Mouse (Mus musculus): ENCODE data around the gene Trim80.

- no peak for TF ChIP-seq CTCF (IDR thresholded peaks at IDR 0.05; ENCODE audit: low read depth)
- TF ChIP-seq EP300 (optimal IDR thresholded peaks at IDR 0.05) = no peak
These were observed 50.4 kb downstream of the Trim80 start for GRCm38 (mm10) chr11:115490441-115491355.
